Mouse (Mus musculus) macrophage (primary cell): ENCODE measurements around the gene Zfp36l2. TPM values are rescaled to one million over a fixed set of nuclear protein-coding genes. Genes with fewer than 3 reads are reported as not detected.

Experiments used
- H3K27ac ChIP-seq: fragments of 350-480 bp; formaldehyde crosslinking; 2 replicates; pipeline ENCODE4 v1.9.0; 2021
- H3K36me3 ChIP-seq: fragments of 350-480 bp; formaldehyde crosslinking; 2 replicates; pipeline ENCODE4 v1.9.0; 2021; ENCODE audit errors: inconsistent target
- H3K4me3 ChIP-seq: fragments of 350-480 bp; formaldehyde crosslinking; 2 replicates; pipeline ENCODE4 v1.9.0; 2021; ENCODE audit errors: inconsistent target
- H3K79me2 ChIP-seq: fragments of 350-480 bp; formaldehyde crosslinking; 2 replicates; pipeline ENCODE4 v1.9.0; 2021; ENCODE audit errors: inconsistent target
- WGBS: methylation state at CpG from one replicate; pipeline ENCODE4 v1.1.7; 2026; ENCODE audit warnings: inconsistent platforms; ENCODE audit not compliant: missing documents; 5-methylcytosine and 5-hydroxymethylcytosine counted together
- polyA plus RNA-seq: library from polyadenylated mRNA; stranded (reverse); fragments of 250-400 nt; gene quantifications from 3 replicates; pipeline ENCODE4 v1.2.4, GENCODE M21; 2018; ENCODE audit warnings: inconsistent platforms

Gene Zfp36l2
- polyA plus RNA-seq, 1 experiment from 2014 or later, result 113 TPM

DNA sequence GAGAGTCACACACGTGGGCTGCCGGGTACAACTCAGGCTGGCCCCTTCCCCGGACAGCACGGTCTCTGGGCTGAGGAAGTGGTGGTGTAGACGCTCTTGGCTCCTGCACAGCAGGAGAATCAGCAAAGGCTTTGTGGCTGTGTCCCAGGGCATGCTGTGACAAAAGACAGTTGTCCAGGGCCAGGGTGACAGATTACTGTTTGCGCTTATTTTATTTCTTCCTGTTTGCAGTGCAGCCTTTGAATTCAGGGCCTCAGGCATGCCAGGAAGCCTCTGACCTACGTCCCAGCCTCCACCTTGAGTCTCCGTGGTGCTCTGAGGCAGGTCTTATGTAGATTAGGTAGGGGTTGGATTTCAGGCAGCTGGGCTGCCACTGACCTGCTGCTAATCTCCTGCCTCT, 10.3 kb downstream of the Zfp36l2 start:
- Histone ChIP-seq H3K4me3 (no peak overlapping the region), H3K27ac (no peak overlapping the region), H3K79me2 (peaks cover under 1% of the 10 kb centered on the region; the same call in 1 of the 2 replicates), H3K36me3 (no peaks in the 10 kb centered on the region)
- WGBS, result 46% methylated on average over 8 of the region's 8 CpGs

DNA sequence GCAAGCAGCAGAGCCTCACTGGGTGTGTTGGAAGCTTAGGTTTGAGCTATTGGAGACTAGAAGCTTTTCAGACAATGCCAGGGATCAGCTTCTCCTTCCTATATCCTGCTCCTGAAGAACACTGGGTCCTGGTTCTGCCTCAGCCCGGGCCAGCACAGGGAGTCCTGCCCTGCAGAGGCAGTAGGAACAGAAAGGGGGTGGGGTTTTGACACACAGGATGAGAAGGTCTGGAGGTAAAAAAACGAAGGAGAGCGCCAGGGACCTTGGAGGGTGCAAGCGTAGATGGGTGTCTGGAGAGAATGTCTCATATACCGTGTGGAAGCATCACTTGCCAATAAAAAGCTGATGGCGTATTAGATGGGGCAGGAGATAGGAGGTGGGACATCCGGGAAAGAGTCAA, 11.3 kb downstream of the Zfp36l2 start:
- no peak overlapping the region for H3K27ac ChIP-seq
- 83% methylated on average over 7 of the region's 7 CpGs for WGBS
- H3K4me3 ChIP-seq, result no peak overlapping the region
- H3K79me2 ChIP-seq, result no peaks in the 10 kb centered on the region
- no peaks in the 10 kb centered on the region for H3K36me3 ChIP-seq

DNA sequence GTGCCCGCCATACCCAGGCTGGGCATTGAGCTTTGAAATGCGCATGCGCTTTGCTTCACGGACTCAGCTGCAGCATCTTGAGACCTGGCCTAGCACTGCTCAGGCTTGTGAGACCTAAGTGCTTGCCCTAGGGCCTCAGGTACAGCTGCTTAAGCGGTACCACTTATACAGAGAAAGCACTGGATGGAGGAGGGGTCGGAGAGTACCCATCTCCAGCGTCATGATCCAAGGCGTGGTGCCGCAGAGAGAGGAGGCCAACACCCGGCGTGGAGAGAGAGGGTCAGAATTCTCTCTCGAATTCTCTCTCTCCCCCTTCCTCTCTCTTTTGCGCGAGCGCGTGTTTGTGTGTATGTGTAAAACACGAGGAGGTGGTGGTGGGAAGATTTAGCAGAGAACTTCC, 12.6 kb downstream of the Zfp36l2 start:
- Histone ChIP-seq H3K4me3 (no peak overlapping the region), H3K36me3 (no peaks in the 10 kb centered on the region), H3K79me2 (no peaks in the 10 kb centered on the region), H3K27ac (no peak overlapping the region)
- WGBS, result 96% methylated on average over 16 of the region's 17 CpGs

DNA sequence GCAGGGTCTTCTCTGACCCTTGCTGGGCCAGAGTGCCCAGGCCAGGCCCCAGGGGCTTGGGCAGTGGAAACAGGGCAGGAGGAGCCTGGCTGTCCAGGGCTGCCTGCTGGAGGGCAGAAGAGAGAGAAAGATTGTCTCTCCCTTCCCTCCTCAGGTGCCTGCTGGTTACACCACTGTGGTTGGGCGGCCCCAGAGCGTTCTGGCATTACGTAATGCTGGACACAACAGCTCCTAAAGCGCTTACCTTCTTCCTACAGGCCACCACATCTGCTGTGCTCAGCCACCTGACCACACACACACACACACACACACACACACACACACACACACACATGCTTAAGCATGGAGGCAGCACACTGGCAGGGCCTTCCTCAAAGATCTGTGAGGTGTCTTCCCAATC, 20.4 kb downstream of the Zfp36l2 start:
- H3K4me3 ChIP-seq, result no peak overlapping the region
- H3K79me2 ChIP-seq, result no peaks in the 10 kb centered on the region
- 69% methylated on average over 4 of the region's 4 CpGs for WGBS
- no peaks in the 10 kb centered on the region for H3K36me3 ChIP-seq
- H3K27ac ChIP-seq, result no peak overlapping the region

DNA sequence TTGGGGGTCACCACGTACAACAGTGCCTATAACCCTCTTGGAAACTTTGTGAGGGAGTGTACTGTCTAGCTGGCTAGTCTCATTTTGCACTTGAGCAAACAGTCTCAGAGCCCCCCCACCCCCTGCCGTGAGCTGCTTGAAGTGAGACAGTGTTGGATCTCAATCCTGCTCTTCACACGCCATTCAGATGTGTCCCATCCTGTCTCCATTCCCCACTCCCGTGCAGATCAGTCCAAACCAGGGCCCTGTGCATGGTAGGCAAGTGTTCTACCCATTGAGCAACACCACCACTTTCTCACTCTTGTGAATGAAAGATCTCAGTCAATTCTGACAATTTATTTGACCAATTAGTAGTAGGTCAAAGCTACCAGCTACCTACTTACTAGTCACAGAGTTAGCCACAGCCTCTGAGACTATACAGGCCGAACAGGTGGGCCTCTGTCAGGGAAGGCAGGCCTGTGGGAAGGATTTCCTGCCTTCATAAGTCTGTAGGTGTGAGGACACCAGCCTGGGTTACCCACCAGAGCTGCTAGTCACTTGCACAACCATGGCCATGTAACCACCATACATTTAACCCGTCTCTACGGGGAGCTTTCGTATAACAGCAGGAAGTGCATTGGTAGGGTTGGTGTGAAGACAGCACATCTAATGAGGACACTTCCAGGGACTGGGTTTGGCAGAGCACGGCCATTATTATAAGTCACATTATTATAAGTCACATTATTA, 21.4 kb downstream of the Zfp36l2 start:
- 83% methylated on average over 9 of the region's 9 CpGs for WGBS
- Histone ChIP-seq H3K27ac (no peak overlapping the region), H3K4me3 (no peak overlapping the region), H3K36me3 (no peaks in the 10 kb centered on the region), H3K79me2 (no peaks in the 10 kb centered on the region)

DNA sequence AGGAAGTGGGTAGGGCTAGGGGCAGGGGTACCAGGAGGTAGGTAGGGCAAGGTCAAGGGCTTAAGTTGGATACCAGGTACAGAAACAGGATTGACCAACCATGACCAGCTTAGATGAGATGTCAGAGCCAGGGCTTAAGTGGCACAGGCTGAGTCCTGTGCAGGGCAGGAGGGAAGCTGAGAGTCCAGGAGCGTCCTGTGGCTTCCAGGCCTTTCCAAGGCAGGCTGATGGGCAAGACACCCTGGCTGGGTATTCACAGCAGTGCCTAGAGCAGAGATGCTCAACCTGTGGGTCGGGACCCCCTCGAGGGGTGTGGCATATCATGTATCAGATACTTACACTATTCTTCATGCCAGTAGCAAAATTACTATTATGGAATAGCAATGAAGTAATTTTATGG, 22.0 kb downstream of the Zfp36l2 start:
- H3K79me2 ChIP-seq, result no peaks in the 10 kb centered on the region
- no peak overlapping the region for H3K4me3 ChIP-seq
- H3K27ac ChIP-seq, result no peak overlapping the region
- WGBS, result 97% methylated on average over 3 of the region's 3 CpGs
- H3K36me3 ChIP-seq, result no peaks in the 10 kb centered on the region

DNA sequence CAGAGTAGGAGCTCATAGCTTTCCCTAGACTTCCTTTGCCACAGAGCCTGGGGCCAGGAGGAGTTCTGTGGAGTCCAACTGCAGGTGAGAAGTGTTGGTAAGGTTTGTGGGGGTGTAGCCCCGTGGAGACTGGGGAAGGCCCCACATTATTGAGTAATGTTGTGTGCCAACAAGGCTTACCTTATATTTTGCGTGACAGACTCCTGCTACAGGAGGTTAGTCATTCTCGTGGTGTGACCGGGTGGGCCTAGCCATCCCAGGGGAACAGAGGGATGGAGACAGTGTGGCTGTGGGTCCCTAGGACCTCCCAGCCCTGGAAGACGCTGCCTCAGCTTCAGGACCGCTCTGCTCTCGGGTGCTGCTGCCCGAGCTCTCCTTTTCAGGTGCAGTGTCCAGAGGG, 23.6 kb downstream of the Zfp36l2 start:
- Histone ChIP-seq H3K36me3 (no peaks in the 10 kb centered on the region), H3K4me3 (no peak overlapping the region), H3K27ac (no peak overlapping the region), H3K79me2 (no peaks in the 10 kb centered on the region)
- WGBS, result 85% methylated on average over 8 of the region's 8 CpGs

DNA sequence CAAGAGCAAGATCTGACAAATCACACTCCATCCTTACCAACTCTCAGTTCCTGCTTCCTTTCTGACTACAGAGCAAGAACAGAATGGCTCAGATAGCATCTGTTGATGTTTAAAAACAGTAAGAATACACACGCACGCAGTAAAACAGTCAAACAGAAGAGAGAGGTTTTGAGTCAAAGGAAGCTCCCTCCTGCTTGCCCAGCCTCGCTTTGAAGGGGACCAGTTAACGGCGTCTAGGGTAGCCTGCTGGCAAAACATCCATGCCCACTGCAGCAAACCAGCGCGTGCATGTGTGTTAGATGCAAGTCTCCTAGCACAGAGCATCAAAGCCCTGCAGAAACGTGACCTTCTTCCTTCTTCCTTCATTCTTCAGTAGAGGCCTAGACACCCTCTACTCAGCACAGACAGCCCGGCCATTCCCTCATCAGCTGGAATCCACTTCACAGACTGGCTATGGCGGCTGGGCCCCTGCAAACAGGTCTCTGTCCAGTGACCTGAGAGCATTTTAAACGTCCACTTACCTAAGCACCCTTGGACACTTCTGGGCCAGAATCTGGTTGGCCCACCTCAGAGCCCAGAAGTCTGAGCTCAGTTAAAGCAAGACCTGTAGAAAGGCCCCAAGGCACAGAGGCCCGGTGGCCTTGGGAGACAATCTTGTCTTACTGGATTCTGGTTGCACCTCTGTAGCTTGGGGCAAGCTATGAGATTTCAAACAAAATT, 24.5 kb downstream of the Zfp36l2 start:
- no peak overlapping the region for H3K4me3 ChIP-seq
- no peaks in the 10 kb centered on the region for H3K79me2 ChIP-seq
- no peaks in the 10 kb centered on the region for H3K36me3 ChIP-seq
- WGBS, result 87% methylated on average over 12 of the region's 12 CpGs
- H3K27ac ChIP-seq, result no peak overlapping the region

DNA sequence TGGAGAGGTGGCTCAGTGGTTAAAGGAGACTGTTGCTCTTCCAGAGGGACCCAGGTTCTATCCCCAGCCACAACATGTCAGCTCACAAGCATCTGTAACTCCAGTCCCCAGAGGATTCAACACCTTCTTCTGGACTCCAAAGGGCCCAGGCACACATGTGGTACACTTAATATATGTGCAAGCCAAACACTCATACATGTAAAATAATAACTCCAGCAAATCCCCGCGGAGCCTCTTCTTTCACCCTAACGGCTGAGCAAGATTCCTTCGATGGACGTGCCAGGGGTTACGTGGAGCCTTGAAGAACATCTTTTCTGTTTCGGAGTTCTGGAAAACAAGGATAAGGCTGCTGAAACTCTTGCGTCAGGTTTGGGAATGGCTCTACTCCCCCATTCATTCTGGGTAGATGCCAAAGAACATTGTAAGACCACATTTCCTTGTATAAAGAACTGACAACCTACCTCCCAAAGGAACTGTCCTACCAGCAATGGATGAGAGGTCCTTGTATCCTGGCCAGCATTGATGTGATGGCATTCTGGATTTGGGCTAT, 25.5 kb downstream of the Zfp36l2 start:
- 95% methylated on average over 8 of the region's 8 CpGs for WGBS
- H3K27ac ChIP-seq, result no peak overlapping the region
- H3K79me2 ChIP-seq, result no peaks in the 10 kb centered on the region
- no peaks in the 10 kb centered on the region for H3K36me3 ChIP-seq
- H3K4me3 ChIP-seq, result no peak overlapping the region

DNA sequence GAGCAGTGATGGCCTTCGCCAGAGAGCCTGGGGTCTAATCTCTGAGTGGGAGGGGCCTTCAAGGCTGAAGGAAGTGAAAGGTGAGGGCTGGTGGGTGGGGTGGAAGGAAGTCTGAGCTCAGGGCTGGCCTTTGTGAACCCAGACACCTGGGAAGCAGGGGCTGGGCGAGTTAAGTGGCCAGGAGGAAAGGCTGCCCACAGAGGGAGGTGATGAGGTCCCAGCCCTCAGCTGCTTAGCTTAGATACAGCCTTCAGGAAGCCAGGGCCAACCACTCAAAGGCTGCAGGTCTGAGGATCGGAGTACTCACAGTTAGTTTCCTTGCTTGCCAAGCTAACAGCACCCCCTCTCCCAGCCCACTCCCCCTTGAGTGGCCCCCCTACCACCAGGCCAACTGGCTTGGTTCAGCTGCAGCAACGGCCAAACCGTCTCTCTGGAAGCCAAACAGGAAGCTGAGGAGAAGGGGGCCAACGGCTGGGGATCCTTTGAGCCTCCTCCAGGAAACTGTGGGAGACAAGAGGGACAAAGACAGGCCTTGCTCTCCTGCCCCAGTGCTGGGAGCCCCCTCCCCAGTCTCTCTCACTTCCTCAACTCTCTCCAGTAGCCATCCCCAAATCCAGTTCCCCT, 26.4 kb downstream of the Zfp36l2 start:
- no peaks in the 10 kb centered on the region for H3K79me2 ChIP-seq
- WGBS, result 28% methylated on average over 6 of the region's 6 CpGs
- H3K36me3 ChIP-seq, result no peaks in the 10 kb centered on the region
- H3K4me3 ChIP-seq, result no peak overlapping the region
- no peak overlapping the region for H3K27ac ChIP-seq

DNA sequence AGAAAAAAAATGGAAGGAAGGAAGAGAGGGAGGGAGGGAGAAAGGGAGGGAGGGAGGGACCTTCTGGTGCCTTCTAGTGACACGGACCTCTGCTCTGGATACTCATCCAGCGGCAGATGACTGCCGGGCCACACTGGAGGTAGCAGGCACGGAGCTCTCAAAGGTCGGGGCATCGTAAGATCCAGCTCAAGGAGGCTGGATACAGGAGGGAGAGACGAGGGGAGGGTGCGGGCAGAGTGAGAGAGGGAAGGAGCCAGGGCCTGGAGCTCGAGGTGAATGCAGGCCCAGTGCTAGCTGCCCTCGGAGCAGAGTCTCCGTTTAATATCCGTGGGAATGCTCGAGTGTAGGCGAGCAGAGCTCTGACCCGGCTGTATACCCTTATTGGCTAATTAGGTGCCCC, 28.9 kb downstream of the Zfp36l2 start:
- no peak overlapping the region for H3K4me3 ChIP-seq
- no peaks in the 10 kb centered on the region for H3K79me2 ChIP-seq
- no peak overlapping the region for H3K27ac ChIP-seq
- 90% methylated on average over 15 of the region's 15 CpGs for WGBS
- H3K36me3 ChIP-seq, result no peaks in the 10 kb centered on the region

DNA sequence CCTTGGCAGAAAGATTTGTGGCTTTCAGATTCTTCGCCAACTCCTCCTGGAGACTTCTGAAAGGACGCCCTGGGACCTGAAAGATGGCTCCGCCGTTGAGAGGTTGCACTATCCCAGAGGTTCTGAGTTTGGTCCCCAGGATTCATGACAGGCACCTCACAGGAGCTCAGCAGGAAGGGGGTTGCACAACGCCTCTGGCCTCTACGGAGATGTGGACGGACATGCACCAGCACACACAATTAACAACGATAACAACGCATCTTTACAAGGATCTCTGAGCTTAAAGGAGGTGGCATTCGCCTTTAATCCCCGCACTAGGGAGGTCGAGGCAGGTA, 29.3 kb downstream of the Zfp36l2 start:
- no peaks in the 10 kb centered on the region for H3K36me3 ChIP-seq
- no peak overlapping the region for H3K27ac ChIP-seq
- H3K79me2 ChIP-seq, result no peaks in the 10 kb centered on the region
- H3K4me3 ChIP-seq, result no peak overlapping the region
- 88% methylated on average over 12 of the region's 12 CpGs for WGBS

DNA sequence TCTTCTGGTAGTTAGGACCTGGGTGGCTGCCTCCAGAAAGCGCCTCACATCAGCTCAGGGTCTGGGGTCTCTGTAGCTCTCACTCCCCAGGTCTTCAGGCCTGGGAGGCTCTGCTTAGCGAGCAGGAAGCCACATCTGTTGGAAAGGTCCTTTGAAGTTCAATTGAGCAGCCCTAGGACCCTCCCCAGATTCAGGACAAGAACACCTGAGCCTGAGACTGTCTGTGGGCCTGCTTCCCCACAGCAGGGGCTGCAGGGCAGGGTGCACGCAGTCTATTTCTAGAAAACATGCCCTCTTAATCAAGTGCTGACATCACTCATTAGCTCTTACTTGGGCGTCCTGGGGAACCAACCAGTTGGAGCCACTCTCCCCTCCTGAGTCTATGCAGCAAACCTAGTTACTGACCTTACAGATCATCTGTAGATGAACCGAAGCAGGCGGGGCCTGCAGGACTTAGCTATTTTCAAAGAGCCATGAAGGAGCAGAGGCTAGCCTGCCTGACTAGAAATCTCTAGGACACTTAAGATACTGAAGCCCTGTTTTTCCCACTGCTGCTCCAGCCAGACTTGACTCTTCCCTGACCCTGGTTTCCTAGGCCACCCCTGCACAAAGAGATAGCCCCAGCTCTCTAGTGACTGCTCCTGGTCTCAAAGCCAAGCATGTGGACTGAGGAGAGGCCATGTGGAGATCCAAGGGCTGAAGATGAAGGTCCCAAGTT, 29.8 kb downstream of the Zfp36l2 start:
- H3K36me3 ChIP-seq, result no peaks in the 10 kb centered on the region
- H3K4me3 ChIP-seq, result no peak overlapping the region
- WGBS, result 93% methylated on average over 6 of the region's 6 CpGs
- H3K27ac ChIP-seq, result no peak overlapping the region
- no peaks in the 10 kb centered on the region for H3K79me2 ChIP-seq
